Mouse (Mus musculus) heart, embryonic 16.5 days (tissue): ENCODE results near the gene Prkaa2. TPM values are rescaled to one million over a fixed set of nuclear protein-coding genes. Genes with fewer than 3 reads are reported as not detected.

Source experiments
- ATAC-seq: fragments of 200-750 bp; cut with Nextera tagmentation; replicated peaks from 2 replicates; pipeline ENCODE4 v1.8.0; 2017; ENCODE audit warnings: moderate number of reproducible peaks; ENCODE audit not compliant: insufficient read depth, low FRiP score; ENCODE audit errors: extremely low read depth
- H3K27ac ChIP-seq: fragments of 300-500 bp; sonication (generic); 2 replicates; pipeline ENCODE4 v1.5.1; 2014; ENCODE audit warnings: mild to moderate bottlenecking, low read length, control low read depth, moderate library complexity
- H3K27me3 ChIP-seq: fragments of 300-500 bp; sonication (generic); 2 replicates; pipeline ENCODE4 v1.6.1; 2014; ENCODE audit warnings: low read length, mixed read lengths; ENCODE audit not compliant: control insufficient read depth, insufficient read depth
- H3K36me3 ChIP-seq: fragments of 300-500 bp; sonication (generic); 2 replicates; pipeline ENCODE4 v1.6.1; 2014; ENCODE audit not compliant: control insufficient read depth, insufficient read depth
- H3K4me1 ChIP-seq: fragments of 300-500 bp; sonication (generic); 2 replicates; pipeline ENCODE4 v1.6.1; 2014; ENCODE audit warnings: low read length, mixed read lengths; ENCODE audit not compliant: control insufficient read depth, insufficient read depth
- H3K4me2 ChIP-seq: fragments of 300-500 bp; sonication (generic); 2 replicates; pipeline ENCODE4 v1.6.1; 2014; ENCODE audit warnings: low read depth, mild to moderate bottlenecking, control low read depth, low read length
- H3K4me3 ChIP-seq: fragments of 300-500 bp; sonication (generic); 2 replicates; pipeline ENCODE4 v1.5.1; 2014; ENCODE audit warnings: mild to moderate bottlenecking, control low read depth, low read length
- H3K9ac ChIP-seq: fragments of 300-500 bp; sonication (generic); 2 replicates; pipeline ENCODE4 v1.6.1; 2014; ENCODE audit warnings: low read length, control low read depth
- H3K9me3 ChIP-seq: fragments of 300-500 bp; sonication (generic); replicated peaks from 2 replicates; pipeline ENCODE4 v1.6.1; 2016; ENCODE audit warnings: low read length; ENCODE audit not compliant: control insufficient read depth
- WGBS: fragments of 180-500 bp; shearing (Covaris S2); extraction: QIAGEN DNeasy Blood & Tissue Kit; methylation state at CpG from one replicate; pipeline ENCODE4 v1.1.7; 2014; 5-methylcytosine and 5-hydroxymethylcytosine counted together
- polyA plus RNA-seq: library from polyadenylated mRNA; unstranded; fragments of >200 nt; fragmentation: Nextera tagmentation; extraction: Ambion mirVana; gene quantifications from 2 replicates; pipeline ENCODE4 v1.2.1, GENCODE M21; 2015

Gene Prkaa2
- polyA plus RNA-seq, 1 experiment from 2014 or later, result 45.3 TPM

DNA sequence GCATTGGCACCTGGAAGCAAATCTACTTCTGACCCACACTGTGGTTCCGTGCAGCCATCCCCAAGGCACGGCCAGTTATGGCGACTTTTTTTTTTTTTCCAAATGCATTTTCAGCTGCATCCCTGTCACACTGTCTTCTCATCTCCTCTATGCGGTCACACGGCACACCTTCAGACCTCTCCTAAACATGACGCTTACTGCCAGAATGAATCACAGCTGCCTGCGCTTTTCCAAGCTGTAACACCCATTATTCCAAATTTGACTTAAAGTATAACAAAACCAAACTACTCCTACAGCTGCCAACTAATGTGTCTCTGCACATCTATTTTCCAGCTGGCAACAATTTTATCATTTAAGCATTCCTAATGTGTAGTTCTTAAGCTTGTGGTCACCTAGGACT is 11.0 kb downstream of the Prkaa2 start:
- Histone ChIP-seq H3K4me2 (no peak overlapping the region), H3K27ac (peak overlapping the region; percentile 93), H3K36me3 (no peaks in the 10 kb centered on the region), H3K27me3 (no peaks in the 10 kb centered on the region), H3K4me1 (peaks cover 37% of the 10 kb centered on the region), H3K9ac (no peak overlapping the region), H3K9me3 (no peaks in the 10 kb centered on the region), H3K4me3 (no peak overlapping the region)
- 80% methylated on average over 7 of the region's 7 CpGs for WGBS
- ATAC-seq, result no peak

DNA sequence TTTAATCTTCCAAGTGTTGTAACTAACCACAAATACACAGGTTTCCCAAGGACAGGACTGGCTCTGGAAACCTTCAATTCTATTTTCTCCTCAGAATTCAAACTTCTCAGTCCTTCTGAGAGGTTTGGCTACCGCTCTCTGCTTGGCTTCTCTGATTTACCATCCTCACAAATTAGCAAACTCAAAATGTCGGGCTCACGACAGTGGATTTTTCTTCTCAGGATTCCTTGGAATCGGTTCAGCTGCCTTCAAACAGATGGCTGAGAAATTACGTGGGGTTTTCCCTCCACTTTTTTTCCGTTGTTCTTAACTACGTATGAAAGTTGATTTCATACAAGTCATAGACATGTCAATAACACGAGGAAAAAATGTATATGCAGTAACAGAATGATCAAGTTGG is 11.5 kb downstream of the Prkaa2 start:
- no peak for ATAC-seq
- Histone ChIP-seq H3K27ac (peak overlapping the region; percentile 93), H3K4me1 (peaks cover 37% of the 10 kb centered on the region), H3K9ac (no peak overlapping the region), H3K4me3 (no peak overlapping the region), H3K9me3 (no peaks in the 10 kb centered on the region), H3K4me2 (no peak overlapping the region), H3K36me3 (no peaks in the 10 kb centered on the region), H3K27me3 (no peaks in the 10 kb centered on the region)
- whole genome bisulfite sequencing, result 64% methylated on average over 8 of the region's 8 CpGs

DNA sequence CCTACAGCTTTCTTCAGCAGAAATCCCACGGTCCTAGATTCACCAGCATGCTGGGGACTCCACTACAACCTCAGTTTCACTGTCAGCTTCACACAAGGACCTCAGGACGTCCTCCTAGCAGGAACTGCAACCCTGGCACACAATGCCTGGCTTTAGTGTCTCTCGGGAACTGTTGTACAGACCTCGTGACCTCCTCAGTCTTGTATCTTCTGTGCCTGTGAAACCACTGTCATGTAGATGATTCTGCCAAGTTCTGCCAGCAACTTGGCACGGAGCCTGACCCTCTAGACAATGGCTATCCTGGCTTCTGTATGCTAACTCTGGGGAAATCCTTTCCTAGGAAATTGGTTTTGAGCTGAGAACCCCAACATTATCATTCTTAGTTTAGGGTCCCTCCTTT is 14.4 kb downstream of the Prkaa2 start:
- ATAC-seq, result peak; percentile 91
- Histone ChIP-seq H3K36me3 (no peaks in the 10 kb centered on the region), H3K4me2 (peak overlapping the region; percentile 47), H3K27ac (peak overlapping the region; percentile 91), H3K9ac (peak overlapping the region; percentile 22), H3K4me3 (no peak overlapping the region), H3K27me3 (no peaks in the 10 kb centered on the region), H3K4me1 (peaks cover 42% of the 10 kb centered on the region), H3K9me3 (no peaks in the 10 kb centered on the region)
- 26% methylated on average over 5 of the region's 5 CpGs for WGBS

DNA sequence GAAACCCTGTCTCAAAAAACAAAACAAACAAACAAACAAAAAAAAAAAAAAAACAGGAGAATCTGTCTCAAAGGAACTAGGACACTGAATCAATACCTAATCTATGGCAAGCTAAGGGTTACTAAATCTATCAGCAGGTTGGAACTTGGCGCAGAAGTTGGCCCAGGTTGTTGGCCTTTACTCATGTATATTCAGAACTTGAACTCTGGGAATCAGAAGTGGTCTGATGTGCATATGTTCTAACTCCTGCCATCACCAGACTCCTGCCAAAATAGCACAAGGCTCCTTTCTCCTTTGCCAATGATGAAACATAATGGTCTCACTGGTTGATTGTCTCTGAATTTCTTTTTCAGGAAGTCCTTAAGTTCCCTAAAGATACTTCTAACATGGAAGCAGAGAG is 15.7 kb downstream of the Prkaa2 start:
- H3K36me3 ChIP-seq, result no peaks in the 10 kb centered on the region
- WGBS, result 62% methylated on average over 1 of the region's 1 CpGs
- no peak overlapping the region for H3K4me2 ChIP-seq
- no peak for ATAC-seq
- no peaks in the 10 kb centered on the region for H3K27me3 ChIP-seq
- H3K4me3 ChIP-seq, result no peak overlapping the region
- H3K4me1 ChIP-seq, result peaks cover 44% of the 10 kb centered on the region
- peak overlapping the region; percentile 91 for H3K27ac ChIP-seq
- no peaks in the 10 kb centered on the region for H3K9me3 ChIP-seq
- no peak overlapping the region for H3K9ac ChIP-seq

DNA sequence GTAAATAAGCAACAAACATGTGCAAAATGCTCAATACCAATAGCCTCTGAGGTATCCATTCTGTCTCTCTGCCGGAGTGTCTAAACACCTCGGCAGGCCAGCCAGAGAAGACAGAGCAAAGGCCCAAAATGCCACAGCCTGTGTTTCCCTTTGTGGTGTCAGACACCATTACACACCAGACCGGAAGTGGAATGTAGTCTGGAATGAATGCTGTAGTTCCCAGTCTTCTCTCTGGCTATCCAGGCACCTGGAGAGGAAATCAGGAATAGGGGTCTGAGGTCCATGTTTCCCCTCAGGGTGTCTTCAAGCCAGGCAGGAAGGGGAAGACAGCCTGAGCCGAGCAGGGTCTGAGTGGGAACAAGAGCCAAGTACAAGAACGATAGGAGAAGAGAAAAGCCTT is 19.3 kb downstream of the Prkaa2 start:
- Histone ChIP-seq H3K4me3 (no peak overlapping the region), H3K4me1 (peaks cover 21% of the 10 kb centered on the region), H3K27me3 (no peaks in the 10 kb centered on the region), H3K36me3 (no peaks in the 10 kb centered on the region), H3K9me3 (no peaks in the 10 kb centered on the region), H3K9ac (no peak overlapping the region), H3K4me2 (no peak overlapping the region), H3K27ac (peak overlapping the region; percentile 52)
- WGBS, result 55% methylated on average over 5 of the region's 5 CpGs
- no peak for ATAC-seq

- ATAC-seq, result no peak; the same call in 1 of the 2 replicates
- peak overlapping the region; percentile 33 for H3K27ac ChIP-seq
- no peak overlapping the region for H3K9ac ChIP-seq
- no peaks in the 10 kb centered on the region for H3K27me3 ChIP-seq
- no peak overlapping the region for H3K4me2 ChIP-seq
- H3K9me3 ChIP-seq, result no peaks in the 10 kb centered on the region
- no peaks in the 10 kb centered on the region for H3K36me3 ChIP-seq
- no peak overlapping the region for H3K4me3 ChIP-seq
- 65% methylated on average over 7 of the region's 7 CpGs for WGBS
- peaks cover 19% of the 10 kb centered on the region for H3K4me1 ChIP-seq
Measured at GRCm38 (mm10) chr4:105089386-105089785, 20.3 kb downstream of the Prkaa2 start.

GRCm38 (mm10) chr4:105088671-105089070 is 21.0 kb downstream of the Prkaa2 start:
- H3K4me1 ChIP-seq, result peaks cover 13% of the 10 kb centered on the region
- ATAC-seq, result no peak
- H3K9me3 ChIP-seq, result no peaks in the 10 kb centered on the region
- peak overlapping the region; percentile 52 for H3K27ac ChIP-seq
- WGBS, result 71% methylated on average over 2 of the region's 2 CpGs
- no peaks in the 10 kb centered on the region for H3K36me3 ChIP-seq
- no peak overlapping the region for H3K4me2 ChIP-seq
- no peak overlapping the region for H3K9ac ChIP-seq
- H3K27me3 ChIP-seq, result no peaks in the 10 kb centered on the region
- no peak overlapping the region for H3K4me3 ChIP-seq

- 81% methylated on average over 6 of the region's 6 CpGs for whole genome bisulfite sequencing
- Histone ChIP-seq H3K36me3 (no peaks in the 10 kb centered on the region), H3K27me3 (no peaks in the 10 kb centered on the region), H3K9ac (no peak overlapping the region), H3K27ac (no peak overlapping the region), H3K9me3 (no peaks in the 10 kb centered on the region), H3K4me1 (peaks cover 32% of the 10 kb centered on the region), H3K4me3 (no peak overlapping the region), H3K4me2 (no peak overlapping the region)
- no peak for ATAC-seq
Measured at GRCm38 (mm10) chr4:105076152-105076551, 33.5 kb downstream of the Prkaa2 start.

DNA sequence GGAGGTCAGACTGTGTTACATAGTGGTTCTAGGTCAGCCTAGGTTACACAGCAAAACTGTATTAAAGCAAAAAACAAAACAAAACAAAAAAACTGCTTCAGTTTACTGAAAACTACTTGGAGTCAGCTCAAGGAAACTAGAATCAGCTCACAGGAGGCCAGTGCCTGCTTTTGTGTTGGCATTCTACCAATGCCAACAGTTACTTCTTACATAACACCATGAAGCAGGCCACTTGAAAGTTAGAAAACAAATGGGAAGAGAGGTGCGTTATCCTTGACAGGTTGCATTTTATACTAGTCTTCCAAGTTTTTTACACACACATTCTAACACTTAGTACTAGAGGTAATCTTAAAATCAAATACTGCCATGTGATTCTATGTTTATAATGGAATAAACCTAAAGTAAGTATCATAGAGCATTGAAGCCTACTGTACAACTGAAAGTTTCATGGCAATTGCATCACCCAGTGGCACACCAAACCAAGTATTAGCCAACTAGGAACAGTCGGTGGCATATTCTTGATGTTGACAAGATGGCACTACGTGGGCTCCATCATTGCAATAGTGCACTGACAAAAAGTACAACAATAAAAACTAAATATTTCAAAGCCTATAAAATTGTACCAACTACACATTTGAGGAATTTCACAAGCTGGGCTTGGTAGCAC is 37.8 kb downstream of the Prkaa2 start:
- H3K4me2 ChIP-seq, result no peak overlapping the region
- no peaks in the 10 kb centered on the region for H3K27me3 ChIP-seq
- ATAC-seq, result no peak
- H3K4me3 ChIP-seq, result no peak overlapping the region
- H3K9ac ChIP-seq, result no peak overlapping the region
- 83% methylated on average over 3 of the region's 3 CpGs for WGBS
- no peaks in the 10 kb centered on the region for H3K36me3 ChIP-seq
- H3K4me1 ChIP-seq, result peaks cover 15% of the 10 kb centered on the region
- H3K27ac ChIP-seq, result peak overlapping the region; percentile 32
- no peaks in the 10 kb centered on the region for H3K9me3 ChIP-seq
